Mouse (Mus musculus) granulocyte monocyte progenitor cell, adult 5-6 weeks (primary cell): ENCODE measurements at regions not wholly inside any gene's neighbourhood (a gene's known extent, or its start where the extent isn't known, plus 50 kb on each side); places are given as distances from the start of the nearest gene placed in this dataset.
A peak's percentile ranks its signal among the peaks of the same experiment; 100 is the strongest.

Source experiments
- ATAC-seq: replicated peaks from 2 replicates; pipeline ENCODE4 v1.8.0; 2016; ENCODE audit warnings: mild to moderate bottlenecking, moderate TSS enrichment, inconsistent platforms; ENCODE audit not compliant: poor library complexity, severe bottlenecking

DNA sequence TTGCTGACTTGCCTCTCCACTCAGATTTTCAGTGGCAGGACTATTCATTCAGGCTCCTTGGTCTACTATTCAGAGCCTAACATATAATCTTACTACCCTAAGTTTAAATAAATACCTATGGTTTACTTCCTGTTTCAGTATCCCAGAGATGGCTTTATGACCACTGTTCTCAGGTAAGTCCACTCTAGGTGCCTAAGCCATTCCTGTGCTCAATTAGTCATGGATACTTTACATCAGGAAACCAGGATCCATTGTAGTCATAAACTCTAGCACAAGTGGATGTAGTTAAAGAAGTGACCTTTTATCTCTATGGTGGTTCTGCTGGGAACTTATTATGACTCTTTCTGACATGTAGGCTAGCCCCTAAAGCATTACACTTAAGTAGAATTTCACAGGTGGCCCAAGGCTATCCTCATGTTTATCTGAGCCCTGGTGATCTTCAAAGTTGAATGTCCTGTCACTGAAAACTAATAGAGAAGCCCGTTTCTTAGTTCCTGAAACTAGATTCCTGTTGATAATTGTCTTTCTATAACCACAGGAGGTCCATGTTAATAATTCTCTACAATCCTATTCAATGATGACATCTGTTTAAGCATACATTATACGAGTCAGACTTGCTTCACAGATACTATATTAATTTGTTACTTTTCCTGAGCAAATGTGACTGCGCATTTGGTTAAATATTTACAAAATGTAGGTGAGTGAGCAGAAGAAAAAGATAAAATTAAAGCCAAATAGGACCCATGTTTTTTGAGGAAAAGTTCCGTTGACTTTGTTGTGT lies 1067.0 kb downstream of the Car8 start:
- ATAC-seq: no peak

DNA sequence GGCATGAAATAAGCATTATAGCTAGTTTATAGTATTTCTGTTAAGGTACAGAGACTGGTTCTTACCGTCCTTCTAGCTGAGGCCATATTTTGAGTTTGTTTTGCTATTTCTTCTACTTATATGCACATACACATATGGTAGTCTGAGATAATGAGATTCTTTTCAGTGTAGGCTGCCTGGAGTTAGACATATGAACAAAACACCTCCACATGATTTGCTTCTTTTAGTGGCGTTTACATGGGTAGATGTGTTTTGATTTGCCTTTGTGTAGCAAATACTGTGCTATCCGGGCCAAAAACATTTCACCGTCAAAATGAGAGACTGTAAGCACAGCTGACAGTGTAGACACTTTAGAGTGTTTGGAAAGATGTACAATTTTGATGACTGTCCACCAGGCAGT lies 1077.4 kb downstream of the Car8 start:
- ATAC-seq: no peak

DNA sequence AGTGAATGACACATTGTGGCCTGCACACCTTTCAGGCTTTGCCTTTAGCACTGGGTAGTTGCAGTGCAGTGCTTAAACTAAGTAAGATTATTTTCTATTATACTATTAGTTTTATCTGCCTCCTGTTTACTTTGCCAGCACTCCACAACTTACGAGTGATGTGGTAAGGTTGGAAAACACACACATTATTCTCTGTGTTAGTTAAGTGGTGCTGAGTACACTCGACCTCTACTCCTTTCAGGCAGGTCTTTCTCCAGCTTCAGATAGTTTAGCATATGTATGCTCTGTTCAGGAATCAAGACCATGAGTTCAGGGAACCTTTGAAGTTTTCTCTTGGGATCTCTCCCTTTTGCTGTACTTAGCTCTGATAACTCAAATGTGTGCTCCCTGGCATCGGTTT lies 1081.0 kb downstream of the Car8 start:
- no peak for ATAC-seq

DNA sequence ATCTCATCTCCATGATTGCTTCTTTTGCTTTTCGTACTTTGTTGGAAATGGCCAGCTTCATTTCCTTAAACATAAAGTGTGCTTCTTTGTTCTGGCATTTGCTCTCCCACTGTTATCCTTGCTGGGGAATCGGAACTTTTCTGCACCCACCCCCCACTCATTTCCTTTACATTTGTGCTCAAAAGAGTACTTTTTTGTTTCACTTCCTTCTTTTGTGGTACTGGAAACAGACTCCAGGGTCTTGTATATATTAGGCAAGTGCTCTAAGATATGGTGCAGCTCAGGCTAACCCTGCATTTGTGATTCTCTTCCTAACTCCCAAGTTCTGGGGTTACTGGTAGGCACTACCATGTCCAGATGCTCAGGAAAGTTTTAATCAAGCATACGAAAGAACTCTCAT lies 1084.6 kb downstream of the Car8 start:
- ATAC-seq: peak; percentile 99

DNA sequence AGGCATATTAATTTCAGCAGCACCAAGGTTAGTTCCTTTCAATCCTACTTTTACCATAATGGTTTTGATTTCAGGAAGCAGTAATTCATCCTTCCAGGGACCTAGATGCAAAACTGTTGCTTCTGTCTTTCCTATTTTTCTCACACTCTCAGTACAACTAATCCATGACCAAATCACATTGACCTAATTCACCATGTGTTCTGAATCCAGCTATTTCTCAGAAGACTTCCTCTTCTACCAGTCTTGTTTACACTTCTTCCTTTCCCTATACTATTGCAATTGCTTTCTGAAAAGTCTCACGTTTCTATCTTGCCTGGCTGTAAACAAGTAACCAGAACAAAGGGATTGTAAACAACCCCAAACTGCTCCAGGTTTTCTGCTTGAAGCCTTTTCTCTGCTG lies 1085.0 kb downstream of the Car8 start:
- peak; percentile 70 for ATAC-seq

DNA sequence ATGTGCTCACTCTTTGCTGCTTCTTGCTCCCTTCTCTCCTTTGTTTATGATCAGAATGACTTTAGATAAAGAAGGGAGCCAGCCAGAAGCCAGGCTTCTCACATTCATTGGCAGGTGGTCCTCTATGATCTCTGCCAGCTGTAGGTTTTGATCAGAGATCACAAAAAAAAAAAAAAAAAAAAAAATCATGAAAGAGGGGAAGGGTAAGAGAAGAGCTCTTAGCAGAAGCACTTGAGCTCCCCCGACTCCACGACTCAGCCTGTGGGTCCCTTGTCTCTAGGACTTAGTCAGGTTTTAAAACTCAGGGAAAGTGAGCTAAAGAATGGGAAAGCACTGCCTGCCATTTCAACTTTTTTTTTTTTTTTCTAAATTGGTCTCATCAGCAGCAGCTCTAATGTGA lies 1093.1 kb downstream of the Car8 start:
- ATAC-seq: no peak

DNA sequence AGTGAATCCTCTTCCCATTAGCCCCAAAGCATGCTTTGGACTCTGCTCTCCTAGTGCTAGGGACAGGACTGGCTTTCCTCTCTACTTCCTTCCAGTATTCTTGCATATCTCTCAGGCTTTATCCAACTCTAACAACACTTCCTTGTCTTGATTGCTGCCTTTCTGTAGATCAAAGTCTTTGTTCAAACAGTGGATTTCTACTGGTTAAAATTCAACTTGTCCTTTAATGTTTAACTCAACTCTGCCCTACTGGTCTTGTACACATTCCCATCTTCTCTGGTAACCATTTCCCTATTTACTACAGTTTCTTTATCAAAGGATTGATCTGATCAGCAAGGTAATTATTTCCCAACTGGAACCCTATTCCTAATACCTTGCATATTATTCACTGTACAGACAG lies 1094.6 kb downstream of the Car8 start:
- ATAC-seq: no peak

DNA sequence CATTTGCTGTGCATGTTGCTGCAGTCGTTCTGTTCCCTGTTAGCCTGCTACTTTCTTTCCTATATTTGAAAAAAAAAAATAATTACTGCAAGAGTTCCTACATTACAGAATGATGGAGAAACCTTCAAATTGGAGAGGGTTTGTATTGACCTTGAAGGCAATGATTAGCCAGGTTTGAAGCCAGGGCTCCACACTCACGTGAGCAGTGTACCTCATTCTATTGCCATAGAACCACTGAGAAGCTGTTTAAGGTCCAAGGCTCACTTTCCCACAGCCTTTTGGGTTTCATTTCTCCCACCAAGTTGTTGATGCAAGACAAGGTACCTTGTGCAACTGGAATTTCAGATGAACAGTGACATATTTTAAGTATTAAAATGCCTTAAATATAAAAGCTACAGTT lies 1095.2 kb downstream of the Car8 start:
- no peak for ATAC-seq

DNA sequence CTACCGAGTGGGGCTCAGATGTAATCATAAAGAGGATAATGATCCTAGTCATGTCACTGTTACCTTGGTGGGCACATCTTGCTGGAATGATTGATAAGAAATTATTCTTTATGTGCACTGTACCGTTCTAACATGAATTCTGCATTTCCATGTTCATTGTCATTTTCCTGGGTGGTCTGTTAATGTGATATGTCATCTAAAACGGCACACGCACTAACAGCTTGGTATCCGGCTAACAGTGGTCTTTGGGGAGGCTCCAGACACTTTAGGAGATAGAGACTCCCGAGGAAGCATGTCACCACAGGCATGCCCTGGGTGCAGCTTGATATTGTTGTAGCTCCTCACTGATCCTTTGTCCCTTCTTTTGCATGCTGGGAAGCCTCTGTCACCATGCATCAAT lies 1096.1 kb downstream of the Car8 start:
- ATAC-seq: no peak

DNA sequence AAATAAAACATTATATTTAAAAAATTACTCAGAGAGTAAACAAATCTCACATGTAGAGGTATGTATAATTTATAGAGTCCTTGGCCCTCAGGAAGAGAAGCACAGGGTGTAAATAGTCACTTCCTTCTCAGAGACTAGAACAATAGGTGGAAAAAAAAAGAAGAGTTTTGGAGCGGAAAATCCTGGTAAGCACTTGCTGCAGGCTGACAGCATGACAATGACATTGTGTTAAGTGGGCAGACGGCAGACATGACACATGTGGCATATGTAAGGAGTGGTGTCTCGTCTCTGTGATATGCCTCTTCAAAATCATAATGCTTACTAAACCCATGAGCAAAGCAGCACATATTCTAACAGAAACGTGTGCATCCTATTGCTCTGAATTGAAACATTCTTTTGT lies 1126.7 kb downstream of the Car8 start:
- no peak for ATAC-seq

DNA sequence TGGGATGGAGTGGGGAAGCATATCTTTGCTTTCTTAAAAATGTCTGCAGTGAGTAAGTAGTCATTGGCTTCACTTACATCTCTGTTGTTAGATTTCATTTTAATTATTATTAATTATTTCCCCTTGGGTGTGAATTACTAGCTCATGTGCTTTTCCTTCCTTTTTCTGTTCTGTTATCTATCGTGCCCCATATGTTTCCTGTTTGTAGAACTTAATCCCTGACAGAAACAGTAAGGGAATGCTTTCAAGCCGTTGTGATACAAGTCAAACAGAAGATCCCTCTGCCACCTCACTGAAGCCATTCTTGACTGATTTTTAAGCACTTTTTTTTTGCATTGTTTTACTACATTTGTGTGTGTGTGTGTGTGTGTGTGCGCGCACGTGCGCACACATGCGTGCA lies 1145.9 kb downstream of the Car8 start:
- ATAC-seq: no peak

DNA sequence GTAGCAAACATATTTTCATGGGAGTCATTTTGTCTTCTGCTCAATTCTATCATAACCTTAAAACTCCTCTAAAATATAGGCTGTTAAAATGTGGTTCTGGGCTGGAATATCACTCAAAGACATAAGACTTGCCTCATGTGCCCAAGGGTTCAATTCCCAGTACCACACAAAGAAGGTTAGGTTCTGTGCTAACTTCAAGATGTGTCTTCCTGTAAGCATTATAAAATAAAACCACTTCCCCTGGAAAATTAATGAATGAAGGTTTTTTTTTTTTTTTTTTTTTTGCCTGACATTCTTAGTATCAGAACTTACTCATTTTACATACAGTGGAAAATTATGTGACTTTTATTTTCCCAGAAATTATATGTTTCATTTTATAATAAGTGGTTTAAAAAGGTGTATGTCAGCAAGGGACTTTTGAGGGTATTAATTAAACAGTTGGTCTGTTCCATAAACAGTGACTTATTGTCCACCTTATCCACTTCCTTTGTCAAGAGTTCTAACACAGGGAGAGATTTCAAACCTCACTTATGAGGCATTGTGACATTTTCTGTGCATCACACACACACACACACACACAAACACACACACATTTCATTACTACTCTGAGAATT lies 1147.5 kb downstream of the Car8 start:
- ATAC-seq: no peak
